Mouse (Mus musculus): ENCODE measurements at regions not wholly inside any gene's neighbourhood (a gene's known extent, or its start where the extent isn't known, plus 50 kb on each side); places are given as distances from the start of the nearest gene placed in this dataset.

GRCm38 (mm10) chr13:37149066-37149781 is 99.2 kb upstream of the F13a1 start:
- no peak for TF ChIP-seq GATA1 (IDR thresholded peaks at IDR 0.05; ENCODE audit: borderline replicate concordance, low read length)
- TF ChIP-seq CTCF (IDR thresholded peaks at IDR 0.05; ENCODE audit: low read depth, low read length) = no peak
- TF ChIP-seq TAL1 (conservative IDR thresholded peaks at IDR 0.05; ENCODE audit: low read depth, low read length) = no peak
